Mouse (Mus musculus) neural tube, embryonic 15.5 days (tissue): ENCODE measurements at regions not wholly inside any gene's neighbourhood (a gene's known extent, or its start where the extent isn't known, plus 50 kb on each side); places are given as distances from the start of the nearest gene placed in this dataset.

Experiments used
- ATAC-seq: fragments of 200-750 bp; cut with Nextera tagmentation; 2 replicates; pipeline ENCODE4 v1.8.0; 2017; ENCODE audit warnings: mild to moderate bottlenecking, moderate TSS enrichment, moderate library complexity; ENCODE audit not compliant: low FRiP score
- H3K27ac ChIP-seq: fragments of 300-500 bp; sonication (generic); replicated peaks from 2 replicates; pipeline ENCODE4 v1.5.1; 2015; ENCODE audit warnings: mild to moderate bottlenecking, inconsistent platforms
- H3K27me3 ChIP-seq: fragments of 300-500 bp; sonication (generic); replicated peaks from 2 replicates; pipeline ENCODE4 v1.6.1; 2015; ENCODE audit warnings: inconsistent platforms
- H3K36me3 ChIP-seq: fragments of 300-500 bp; sonication (generic); 2 replicates; pipeline ENCODE4 v1.6.1; 2015; ENCODE audit warnings: inconsistent platforms
- H3K4me1 ChIP-seq: fragments of 300-500 bp; sonication (generic); 2 replicates; pipeline ENCODE4 v1.6.1; 2015; ENCODE audit warnings: inconsistent platforms
- H3K4me2 ChIP-seq: fragments of 300-500 bp; sonication (generic); 2 replicates; pipeline ENCODE4 v1.6.1; 2015; ENCODE audit warnings: inconsistent platforms, mild to moderate bottlenecking, moderate library complexity
- H3K4me3 ChIP-seq: fragments of 300-500 bp; sonication (generic); replicated peaks from 2 replicates; pipeline ENCODE4 v1.5.1; 2015; ENCODE audit warnings: mild to moderate bottlenecking, inconsistent platforms
- H3K9ac ChIP-seq: fragments of 300-500 bp; sonication (generic); replicated peaks from 2 replicates; pipeline ENCODE4 v1.6.1; 2015; ENCODE audit warnings: mild to moderate bottlenecking, inconsistent platforms
- H3K9me3 ChIP-seq: fragments of 300-500 bp; sonication (generic); replicated peaks from 2 replicates; pipeline ENCODE4 v1.6.1; 2016; ENCODE audit warnings: inconsistent platforms
- WGBS: fragments of 180-500 bp; shearing (Covaris S2); methylation state at CpG from one replicate; pipeline ENCODE4 v1.1.7; 2015; ENCODE audit warnings: mixed read lengths; 5-methylcytosine and 5-hydroxymethylcytosine counted together

DNA sequence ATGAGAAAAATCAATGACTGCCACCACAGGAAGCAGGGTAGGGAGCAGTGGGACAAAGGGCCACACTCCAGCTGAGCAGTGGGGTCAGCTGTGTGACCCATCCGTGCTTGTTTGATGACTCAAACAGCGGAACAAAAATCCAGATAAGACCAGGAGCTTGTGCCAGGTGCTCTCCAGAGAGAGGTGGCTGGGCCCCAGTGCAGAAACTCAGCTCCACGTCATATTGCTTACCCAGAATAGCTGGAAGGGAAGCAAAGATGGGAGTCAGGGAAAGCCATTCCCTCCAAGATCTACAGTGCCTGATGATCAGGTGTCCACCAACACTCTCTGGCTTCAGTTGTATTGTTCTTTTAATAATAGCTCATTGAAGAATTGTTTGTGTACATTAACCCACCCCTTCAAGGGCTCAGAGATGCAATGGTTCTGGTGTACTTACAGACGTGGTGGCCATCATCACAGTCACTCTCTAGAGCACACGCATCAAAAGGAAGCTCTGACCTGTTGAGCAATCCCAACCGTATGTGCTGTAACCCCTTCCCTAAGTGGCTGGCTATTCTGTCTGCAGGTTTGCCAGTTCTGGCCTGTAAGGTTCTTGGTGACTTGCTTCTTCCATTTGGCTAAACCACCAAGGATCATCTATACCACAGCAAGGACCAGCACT, 117.6 kb upstream of the Frmd6 start:
- no peak overlapping the region for H3K4me2 ChIP-seq
- no peaks in the 10 kb centered on the region for H3K9me3 ChIP-seq
- H3K9ac ChIP-seq, result no peak overlapping the region
- no peak overlapping the region for H3K4me3 ChIP-seq
- no peaks in the 10 kb centered on the region for H3K4me1 ChIP-seq
- no peaks in the 10 kb centered on the region for H3K27me3 ChIP-seq
- no peaks in the 10 kb centered on the region for H3K36me3 ChIP-seq
- H3K27ac ChIP-seq, result no peak overlapping the region
- WGBS, result 78% methylated on average over 6 of the region's 6 CpGs
- ATAC-seq, result no peak

- no peak overlapping the region for H3K27ac ChIP-seq
- no peak for ATAC-seq
- WGBS, result 88% methylated on average over 5 of the region's 5 CpGs
These were observed 117.0 kb upstream of the Frmd6 start for GRCm38 (mm10) chr12:70708290-70708668.

GRCm38 (mm10) chr12:70710311-70710710, 115.0 kb upstream of the Frmd6 start:
- 94% methylated on average over 7 of the region's 7 CpGs for WGBS
- ATAC-seq, result no peak

More at GRCm38 (mm10) chr12:70708290-70708668, 117.0 kb upstream of the Frmd6 start:
- H3K4me2 ChIP-seq, result no peak overlapping the region
- no peaks in the 10 kb centered on the region for H3K36me3 ChIP-seq
- H3K27me3 ChIP-seq, result no peaks in the 10 kb centered on the region
- no peaks in the 10 kb centered on the region for H3K4me1 ChIP-seq
- no peak overlapping the region for H3K4me3 ChIP-seq
- no peaks in the 10 kb centered on the region for H3K9me3 ChIP-seq
- no peak overlapping the region for H3K9ac ChIP-seq

GRCm38 (mm10) chr12:70711030-70711429, 114.3 kb upstream of the Frmd6 start:
- Histone ChIP-seq H3K36me3 (no peaks in the 10 kb centered on the region), H3K4me3 (no peak overlapping the region), H3K4me2 (no peak overlapping the region), H3K4me1 (peaks cover 4% of the 10 kb centered on the region; the same call in 1 of the 2 replicates), H3K9me3 (no peaks in the 10 kb centered on the region), H3K27ac (no peak overlapping the region), H3K9ac (no peak overlapping the region), H3K27me3 (no peaks in the 10 kb centered on the region)
- no peak for ATAC-seq
- 63% methylated on average over 5 of the region's 5 CpGs for WGBS

More at GRCm38 (mm10) chr12:70710311-70710710, 115.0 kb upstream of the Frmd6 start:
- no peak overlapping the region for H3K9ac ChIP-seq
- no peaks in the 10 kb centered on the region for H3K36me3 ChIP-seq
- no peak overlapping the region for H3K4me3 ChIP-seq
- no peaks in the 10 kb centered on the region for H3K27me3 ChIP-seq
- no peak overlapping the region for H3K4me2 ChIP-seq
- no peak overlapping the region for H3K27ac ChIP-seq
- H3K4me1 ChIP-seq, result peaks cover 4% of the 10 kb centered on the region; the same call in 1 of the 2 replicates
- H3K9me3 ChIP-seq, result no peaks in the 10 kb centered on the region

DNA sequence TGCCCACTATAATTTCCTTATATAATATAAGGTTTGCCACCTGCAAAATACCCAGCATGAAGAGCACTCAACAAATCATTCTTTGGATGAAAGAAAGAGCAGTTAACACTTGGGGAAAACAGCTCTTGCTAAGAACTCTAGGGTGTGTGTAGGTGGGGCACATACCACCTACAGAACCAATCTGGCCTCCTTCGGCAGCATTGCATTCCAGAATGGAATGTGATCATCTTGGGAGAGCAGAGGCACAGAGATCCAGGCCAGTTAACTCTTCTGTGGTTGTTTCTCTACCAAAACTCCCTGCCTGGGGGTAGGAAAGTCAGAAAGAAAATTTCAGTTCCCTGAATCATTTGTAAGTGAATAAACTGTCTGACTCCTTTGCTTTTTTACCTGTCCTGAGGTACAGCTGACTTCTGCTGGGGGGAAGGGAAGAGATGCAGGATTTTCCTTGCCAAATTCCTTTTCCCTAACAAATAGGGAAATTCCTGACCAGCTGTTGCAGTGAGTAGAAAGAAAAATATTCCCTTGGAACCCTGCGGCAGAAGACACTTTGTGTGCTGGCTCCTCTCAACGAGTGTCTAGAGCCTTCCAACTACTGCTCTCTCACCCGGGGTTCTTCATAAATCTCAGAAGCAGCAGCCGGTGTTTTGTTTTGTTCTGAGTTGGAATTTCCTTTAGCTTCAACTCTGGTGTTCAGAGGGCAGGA, 112.8 kb upstream of the Frmd6 start:
- ATAC-seq, result no peak
- no peak overlapping the region for H3K27ac ChIP-seq
- H3K4me3 ChIP-seq, result no peak overlapping the region
- no peaks in the 10 kb centered on the region for H3K36me3 ChIP-seq
- H3K4me1 ChIP-seq, result peaks cover 4% of the 10 kb centered on the region; the same call in 1 of the 2 replicates
- H3K9ac ChIP-seq, result no peak overlapping the region
- H3K9me3 ChIP-seq, result no peaks in the 10 kb centered on the region
- WGBS, result 44% methylated on average over 5 of the region's 5 CpGs
- no peak overlapping the region for H3K4me2 ChIP-seq
- H3K27me3 ChIP-seq, result no peaks in the 10 kb centered on the region

DNA sequence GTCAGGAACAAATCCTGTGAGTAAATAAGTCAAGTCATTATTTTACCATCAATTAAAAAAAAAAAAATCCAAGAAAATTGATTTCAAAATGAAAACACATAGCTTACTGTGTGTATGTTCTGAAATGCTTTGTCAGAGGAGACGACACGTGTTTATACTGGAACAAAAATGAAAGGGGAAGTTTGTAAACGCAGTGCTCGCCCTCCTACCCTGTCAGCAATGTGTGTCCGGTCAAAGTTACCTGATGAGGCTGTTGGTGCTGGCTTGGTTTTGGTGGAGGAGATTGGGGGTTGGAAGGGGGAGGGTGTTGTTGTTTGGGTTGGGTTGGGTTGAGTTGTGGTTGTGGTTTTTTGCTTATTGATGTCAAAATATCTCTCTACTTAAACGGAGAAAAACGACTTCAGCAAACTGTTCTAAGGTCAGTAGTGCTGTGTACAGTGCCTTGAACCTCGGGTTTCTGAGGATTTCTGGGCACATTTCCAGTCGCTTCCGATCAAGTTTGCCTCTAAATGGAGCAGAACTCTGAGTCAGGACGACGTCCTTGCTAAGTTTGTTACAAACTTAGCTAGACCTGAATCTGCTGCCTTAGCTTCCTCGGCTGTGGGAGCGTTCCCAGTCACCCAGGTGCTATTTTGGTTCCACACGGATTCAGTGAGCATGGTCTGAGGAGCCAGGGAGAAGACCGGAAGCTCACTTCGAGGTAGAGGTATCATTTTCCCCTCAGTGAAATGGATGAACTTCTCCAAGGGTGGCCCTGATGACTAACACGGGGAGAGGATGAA, 111.6 kb upstream of the Frmd6 start:
- ATAC-seq, result no peak
- Histone ChIP-seq H3K4me3 (no peak overlapping the region), H3K27me3 (no peaks in the 10 kb centered on the region), H3K27ac (no peak overlapping the region), H3K9me3 (no peaks in the 10 kb centered on the region), H3K9ac (no peak overlapping the region), H3K4me1 (peaks cover 4% of the 10 kb centered on the region; the same call in 1 of the 2 replicates), H3K36me3 (no peaks in the 10 kb centered on the region), H3K4me2 (no peak overlapping the region)
- WGBS, result 71% methylated on average over 18 of the region's 18 CpGs

DNA sequence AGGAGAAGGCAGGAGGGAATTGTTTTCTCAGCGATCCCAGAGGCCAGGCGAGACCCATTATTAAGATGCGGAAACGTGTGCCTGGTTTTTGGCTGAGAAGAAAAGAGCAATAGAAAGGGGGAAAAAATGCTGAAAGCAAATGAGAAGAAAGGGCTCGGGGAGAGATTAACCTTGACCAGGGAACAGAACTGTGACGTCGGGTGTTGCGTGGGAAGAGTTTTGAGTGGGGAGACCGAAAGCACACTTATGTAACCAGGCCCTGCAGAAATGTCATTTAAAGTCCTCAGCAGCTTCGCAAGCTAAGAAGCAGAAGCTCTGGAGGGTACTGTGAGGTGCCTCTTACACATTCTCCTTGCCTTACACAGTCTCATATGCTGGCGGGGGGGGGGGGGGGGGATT, 111.0 kb upstream of the Frmd6 start:
- Histone ChIP-seq H3K9me3 (no peaks in the 10 kb centered on the region), H3K9ac (no peak overlapping the region), H3K4me3 (no peak overlapping the region), H3K36me3 (no peaks in the 10 kb centered on the region), H3K4me2 (no peak overlapping the region), H3K4me1 (peaks cover 6% of the 10 kb centered on the region), H3K27me3 (no peaks in the 10 kb centered on the region), H3K27ac (no peak overlapping the region)
- 50% methylated on average over 10 of the region's 11 CpGs for WGBS
- ATAC-seq, result no peak

DNA sequence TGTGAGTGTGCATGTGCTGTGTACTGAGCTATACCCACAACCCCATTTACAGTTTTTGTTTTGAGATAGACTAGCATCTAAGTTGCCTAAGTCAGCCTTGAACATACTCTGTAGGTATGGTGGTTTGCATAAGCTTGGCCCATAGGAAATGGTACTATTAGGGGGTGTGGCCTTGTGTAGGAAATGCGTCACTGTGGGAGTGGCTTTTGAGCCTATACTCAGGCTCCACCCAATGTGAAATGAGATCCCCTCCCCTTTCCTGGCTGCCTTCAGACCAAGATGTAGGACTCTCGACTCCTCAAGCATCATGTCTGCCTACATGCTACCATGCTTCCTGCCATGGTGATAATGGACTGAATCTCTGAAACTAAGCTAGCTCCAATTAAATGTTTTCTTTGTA, 109.5 kb upstream of the Frmd6 start:
- Histone ChIP-seq H3K4me3 (no peak overlapping the region), H3K4me1 (peaks cover 9% of the 10 kb centered on the region), H3K27me3 (no peaks in the 10 kb centered on the region), H3K9ac (no peak overlapping the region), H3K36me3 (no peaks in the 10 kb centered on the region), H3K9me3 (no peaks in the 10 kb centered on the region), H3K4me2 (no peak overlapping the region), H3K27ac (no peak overlapping the region)
- no peak for ATAC-seq
- 97% methylated on average over 2 of the region's 2 CpGs for WGBS

- Histone ChIP-seq H3K27me3 (no peaks in the 10 kb centered on the region), H3K4me3 (no peak overlapping the region), H3K4me1 (peaks cover 9% of the 10 kb centered on the region), H3K27ac (no peak overlapping the region), H3K9ac (no peak overlapping the region), H3K9me3 (no peaks in the 10 kb centered on the region), H3K4me2 (no peak overlapping the region), H3K36me3 (no peaks in the 10 kb centered on the region)
- WGBS, result 54% methylated on average over 1 of the region's 1 CpGs
- ATAC-seq, result no peak
These were observed 106.7 kb upstream of the Frmd6 start for GRCm38 (mm10) chr12:70718602-70719001.

DNA sequence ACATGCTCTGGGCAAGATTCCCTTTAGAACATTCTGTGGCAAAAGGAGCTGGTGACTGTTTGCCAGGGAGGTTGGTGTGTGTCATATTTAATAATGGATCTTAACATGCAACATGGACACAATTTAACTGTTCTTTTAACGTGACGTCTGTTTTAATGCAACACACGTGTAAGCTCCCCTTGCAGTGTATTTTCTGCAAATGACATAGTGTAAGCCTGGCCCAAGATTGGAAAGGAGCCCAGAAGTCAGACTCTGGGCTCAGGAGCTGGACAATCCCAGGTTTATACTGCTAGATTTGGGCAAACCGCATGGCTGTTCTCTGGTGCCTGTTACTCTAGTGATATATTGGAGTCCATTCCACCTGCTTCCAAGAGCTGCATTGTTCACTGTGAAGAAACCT, 106.1 kb upstream of the Frmd6 start:
- Histone ChIP-seq H3K4me1 (peaks cover 5% of the 10 kb centered on the region), H3K9me3 (no peaks in the 10 kb centered on the region), H3K27ac (no peak overlapping the region), H3K4me3 (no peak overlapping the region), H3K36me3 (no peaks in the 10 kb centered on the region), H3K4me2 (no peak overlapping the region), H3K27me3 (no peaks in the 10 kb centered on the region), H3K9ac (no peak overlapping the region)
- no peak for ATAC-seq
- WGBS, result 75% methylated on average over 4 of the region's 4 CpGs

DNA sequence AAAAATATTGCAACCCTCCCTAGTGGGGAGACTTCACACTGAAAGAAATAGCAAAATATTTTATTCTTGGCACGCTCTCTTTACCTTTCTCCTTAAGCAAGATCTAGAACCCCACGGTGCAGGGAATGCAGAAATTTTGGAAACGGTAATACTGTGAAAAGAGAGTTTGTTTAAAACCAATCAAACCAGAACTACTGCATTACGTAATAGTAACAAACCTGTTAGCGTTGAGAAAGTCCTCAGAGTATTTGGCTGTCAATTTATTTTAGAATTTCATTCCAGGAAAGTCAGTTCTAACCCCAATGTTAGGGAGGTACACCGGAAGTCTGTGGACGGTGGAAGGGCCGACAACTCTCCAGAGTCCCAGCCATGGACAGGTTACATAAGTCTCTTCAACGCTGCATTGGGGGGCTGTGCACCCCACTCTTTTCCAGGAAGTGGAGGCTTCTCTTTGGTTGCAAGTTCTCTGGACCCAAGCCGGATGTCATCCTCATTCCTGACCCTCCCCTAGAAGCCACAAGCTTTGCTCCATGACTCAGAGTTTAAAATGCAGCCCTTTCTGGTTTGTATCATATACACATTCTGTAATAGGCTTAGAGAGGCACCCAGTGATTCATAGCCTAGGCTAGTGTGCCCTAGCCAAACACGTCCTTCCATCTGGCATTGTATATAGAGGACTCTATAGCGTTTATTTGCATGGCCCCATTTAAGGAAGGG, 105.0 kb upstream of the Frmd6 start:
- WGBS, result 87% methylated on average over 12 of the region's 12 CpGs
- no peak overlapping the region for H3K4me3 ChIP-seq
- H3K27me3 ChIP-seq, result no peaks in the 10 kb centered on the region
- H3K9me3 ChIP-seq, result no peaks in the 10 kb centered on the region
- H3K4me2 ChIP-seq, result no peak overlapping the region
- H3K36me3 ChIP-seq, result no peaks in the 10 kb centered on the region
- peaks cover 4% of the 10 kb centered on the region; the same call in 1 of the 2 replicates for H3K4me1 ChIP-seq
- H3K27ac ChIP-seq, result no peak overlapping the region
- no peak overlapping the region for H3K9ac ChIP-seq
- no peak for ATAC-seq
